Mouse (Mus musculus): ENCODE measurements around the gene Spg7. TPM values are rescaled to one million over a fixed set of nuclear protein-coding genes. Genes with fewer than 3 reads are reported as not detected.

Gene Spg7
- polyA plus RNA-seq, 1 experiment from 2014 or later: 47.3 TPM

- ATAC-seq: no peak
- no peak overlapping the region for H3K4me3 ChIP-seq
- peaks cover 22% of the 10 kb centered on the region for H3K4me1 ChIP-seq
- H3K36me3 ChIP-seq (ENCODE audit: poor library complexity, severe bottlenecking): peaks cover 6% of the 10 kb centered on the region; the same call in 1 of the 2 replicates
- WGBS: 87% methylated on average over 7 of the region's 7 CpGs
- no peaks in the 10 kb centered on the region for H3K9me3 ChIP-seq (replicated peaks)
- H3K27ac ChIP-seq: no peak overlapping the region
- no peak overlapping the region for H3K9ac ChIP-seq
- H3K4me2 ChIP-seq: no peak overlapping the region
- H3K27me3 ChIP-seq: no peaks in the 10 kb centered on the region
Observed at GRCm38 (mm10) chr8:123031321-123031978, 31.3 kb upstream of the Spg7 start.

- ATAC-seq: no peak
- Histone ChIP-seq H3K27me3 (no peaks in the 10 kb centered on the region), H3K36me3 (ENCODE audit: poor library complexity, severe bottlenecking) (peaks cover 3% of the 10 kb centered on the region; the same call in 1 of the 2 replicates), H3K4me3 (no peak overlapping the region), H3K4me2 (no peak overlapping the region), H3K9me3 (replicated peaks) (no peaks in the 10 kb centered on the region), H3K4me1 (peaks cover 31% of the 10 kb centered on the region), H3K9ac (no peak overlapping the region), H3K27ac (no peak overlapping the region)
Observed at GRCm38 (mm10) chr8:123032730-123033129, 30.0 kb upstream of the Spg7 start.

DNA sequence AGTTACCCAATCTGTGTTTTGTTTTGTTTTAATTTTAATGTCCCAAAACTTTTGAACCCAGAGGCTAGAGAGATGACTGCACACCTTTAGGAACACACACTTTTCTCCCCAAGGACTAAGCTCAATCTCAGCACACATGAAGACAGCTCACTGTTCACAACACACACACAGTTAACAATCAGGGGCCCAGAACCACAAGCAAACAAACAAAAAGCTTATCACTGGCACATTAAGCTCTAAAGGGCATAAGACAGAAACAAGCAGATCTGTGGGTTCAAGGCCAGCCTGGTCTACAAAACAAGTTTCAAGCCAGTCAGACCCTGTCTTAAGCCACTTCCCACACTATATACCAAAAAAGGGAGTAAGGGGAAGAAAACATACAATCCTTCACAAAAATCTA lies 29.3 kb upstream of the Spg7 start:
- Histone ChIP-seq H3K4me3 (no peak overlapping the region), H3K4me2 (no peak overlapping the region), H3K27me3 (no peaks in the 10 kb centered on the region), H3K4me1 (peaks cover 34% of the 10 kb centered on the region), H3K36me3 (ENCODE audit: poor library complexity, severe bottlenecking) (no peaks in the 10 kb centered on the region), H3K9me3 (replicated peaks) (no peaks in the 10 kb centered on the region), H3K9ac (no peak overlapping the region), H3K27ac (no peak overlapping the region)
- no peak for ATAC-seq

- H3K9ac ChIP-seq: no peak overlapping the region
- no peaks in the 10 kb centered on the region for H3K27me3 ChIP-seq
- H3K9me3 ChIP-seq (replicated peaks): no peaks in the 10 kb centered on the region
- H3K4me3 ChIP-seq: no peak overlapping the region
- H3K4me2 ChIP-seq: no peak overlapping the region
- H3K36me3 ChIP-seq (ENCODE audit: poor library complexity, severe bottlenecking): no peaks in the 10 kb centered on the region
- no peak overlapping the region for H3K27ac ChIP-seq
- WGBS: 91% methylated on average over 6 of the region's 6 CpGs
- no peak for ATAC-seq
- H3K4me1 ChIP-seq: peaks cover 40% of the 10 kb centered on the region
Observed at GRCm38 (mm10) chr8:123034171-123034570, 28.6 kb upstream of the Spg7 start.

- H3K27me3 ChIP-seq: no peaks in the 10 kb centered on the region
- no peak overlapping the region for H3K4me3 ChIP-seq
- H3K9ac ChIP-seq: no peak overlapping the region
- no peaks in the 10 kb centered on the region for H3K36me3 ChIP-seq (ENCODE audit: poor library complexity, severe bottlenecking)
- no peak overlapping the region for H3K27ac ChIP-seq
- no peaks in the 10 kb centered on the region for H3K9me3 ChIP-seq (replicated peaks)
- 64% methylated on average over 3 of the region's 3 CpGs for WGBS
- H3K4me2 ChIP-seq: no peak overlapping the region
- peaks cover 57% of the 10 kb centered on the region for H3K4me1 ChIP-seq
- ATAC-seq: no peak
Observed at GRCm38 (mm10) chr8:123036956-123037355, 25.8 kb upstream of the Spg7 start.

- Histone ChIP-seq H3K27ac (no peak overlapping the region), H3K4me3 (no peak overlapping the region), H3K9me3 (replicated peaks) (no peaks in the 10 kb centered on the region), H3K4me2 (no peak overlapping the region), H3K27me3 (no peaks in the 10 kb centered on the region), H3K36me3 (ENCODE audit: poor library complexity, severe bottlenecking) (no peaks in the 10 kb centered on the region), H3K9ac (no peak overlapping the region), H3K4me1 (peaks cover 57% of the 10 kb centered on the region)
- ATAC-seq: no peak
- 87% methylated on average over 11 of the region's 11 CpGs for WGBS
Observed at GRCm38 (mm10) chr8:123037487-123037886, 25.3 kb upstream of the Spg7 start.

DNA sequence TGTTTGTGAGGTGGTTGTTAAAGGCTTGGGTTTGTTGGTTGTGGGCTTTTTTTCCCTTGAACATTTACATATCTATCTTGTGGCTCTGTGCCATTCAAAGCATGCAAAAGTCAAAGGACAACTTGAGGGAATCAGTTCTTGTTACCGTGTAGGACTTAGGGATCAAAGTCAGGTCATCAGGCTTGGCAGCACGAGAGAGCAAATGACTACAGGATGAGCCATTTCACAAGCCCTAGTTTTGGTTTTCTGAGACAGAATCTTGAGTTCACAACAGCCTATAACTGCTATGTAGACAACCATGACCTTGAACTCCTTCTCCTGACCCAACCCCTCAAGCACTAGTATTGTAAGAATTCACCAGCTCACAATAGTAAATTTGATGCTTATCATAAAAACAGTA lies 24.4 kb upstream of the Spg7 start:
- no peak for ATAC-seq
- Histone ChIP-seq H3K9me3 (replicated peaks) (no peaks in the 10 kb centered on the region), H3K27me3 (no peaks in the 10 kb centered on the region), H3K4me1 (peaks cover 61% of the 10 kb centered on the region), H3K4me3 (no peak overlapping the region), H3K9ac (no peak overlapping the region), H3K36me3 (ENCODE audit: poor library complexity, severe bottlenecking) (no peaks in the 10 kb centered on the region), H3K4me2 (peak overlapping the region; percentile 84), H3K27ac (0 out of 2 replicates have a peak overlapping the region, but pooled peaks have one; percentile 19)
- WGBS: 65% methylated on average over 2 of the region's 2 CpGs

DNA sequence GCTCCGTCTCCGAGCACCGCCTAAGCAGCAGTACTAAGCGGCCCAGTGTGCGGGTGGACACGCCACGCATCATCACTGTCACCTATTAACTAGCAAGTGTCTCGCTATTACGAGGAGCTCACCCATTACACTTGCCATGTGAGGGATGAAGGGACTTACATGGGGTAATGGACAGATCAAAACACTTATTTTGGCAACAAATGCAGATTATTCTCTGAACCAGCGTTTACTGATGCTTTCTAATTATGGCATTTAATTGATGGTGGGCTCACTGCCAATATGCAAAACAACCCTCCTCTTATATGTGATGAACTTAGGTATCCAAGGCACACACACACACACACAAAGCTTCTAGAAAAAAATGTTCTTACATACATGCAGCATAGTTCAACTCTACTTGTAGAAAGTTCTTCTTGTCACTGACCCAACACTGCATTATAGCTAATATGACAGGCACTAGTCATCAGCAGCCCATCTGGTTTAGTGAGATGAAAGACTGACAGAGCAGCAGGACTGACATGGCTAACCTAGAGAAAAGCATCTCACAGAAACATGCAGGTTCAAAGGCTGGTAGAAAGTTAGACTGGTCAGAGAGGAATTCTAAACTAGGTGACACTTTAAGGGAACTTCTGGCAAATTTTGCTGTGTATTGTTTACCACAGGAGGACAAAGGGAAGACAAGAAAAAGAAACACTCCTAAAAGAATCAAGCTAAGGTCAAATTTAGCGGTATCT lies 23.2 kb upstream of the Spg7 start:
- peak overlapping the region; percentile 98 for H3K4me3 ChIP-seq
- H3K9me3 ChIP-seq (replicated peaks): no peaks in the 10 kb centered on the region
- peak overlapping the region; percentile 84 for H3K4me2 ChIP-seq
- H3K27ac ChIP-seq: peak overlapping the region; percentile 94
- peak overlapping the region; percentile 99; the same call in 1 of the 2 replicates for H3K9ac ChIP-seq
- peaks cover 60% of the 10 kb centered on the region for H3K4me1 ChIP-seq
- ATAC-seq: no peak
- 14% methylated on average over 11 of the region's 11 CpGs for WGBS
- 0 out of 2 replicates have a peak, but pooled peaks cover 3% of the 10 kb centered on the region for H3K36me3 ChIP-seq (ENCODE audit: poor library complexity, severe bottlenecking)
- no peaks in the 10 kb centered on the region for H3K27me3 ChIP-seq

GRCm38 (mm10) chr8:123040110-123040650 lies 22.6 kb upstream of the Spg7 start:
- Histone ChIP-seq H3K9me3 (replicated peaks) (no peaks in the 10 kb centered on the region), H3K27me3 (no peaks in the 10 kb centered on the region), H3K9ac (peak overlapping the region; percentile 99), H3K4me1 (peaks cover 56% of the 10 kb centered on the region), H3K4me2 (peak overlapping the region; percentile 84), H3K36me3 (ENCODE audit: poor library complexity, severe bottlenecking) (0 out of 2 replicates have a peak, but pooled peaks cover 3% of the 10 kb centered on the region), H3K27ac (peak overlapping the region; percentile 94), H3K4me3 (peak overlapping the region; percentile 98)
- 5% methylated on average over 4 of the region's 4 CpGs for WGBS
- no peak for ATAC-seq

- Histone ChIP-seq H3K9me3 (replicated peaks) (no peaks in the 10 kb centered on the region), H3K9ac (peak overlapping the region; percentile 99), H3K36me3 (ENCODE audit: poor library complexity, severe bottlenecking) (0 out of 2 replicates have a peak, but pooled peaks cover 3% of the 10 kb centered on the region), H3K27ac (peak overlapping the region; percentile 94), H3K4me1 (peaks cover 50% of the 10 kb centered on the region), H3K27me3 (no peaks in the 10 kb centered on the region), H3K4me3 (peak overlapping the region; percentile 98), H3K4me2 (peak overlapping the region; percentile 84)
- ATAC-seq: no peak
- under 1% methylated on average over 63 of the region's 71 CpGs for WGBS
Observed at GRCm38 (mm10) chr8:123041008-123041773, 21.6 kb upstream of the Spg7 start.

- H3K27me3 ChIP-seq: no peaks in the 10 kb centered on the region
- H3K4me2 ChIP-seq: peak overlapping the region; percentile 84
- no peaks in the 10 kb centered on the region for H3K9me3 ChIP-seq (replicated peaks)
- peak overlapping the region; percentile 98 for H3K4me3 ChIP-seq
- 0 out of 2 replicates have a peak, but pooled peaks cover 3% of the 10 kb centered on the region for H3K36me3 ChIP-seq (ENCODE audit: poor library complexity, severe bottlenecking)
- ATAC-seq: no peak
- H3K4me1 ChIP-seq: peaks cover 50% of the 10 kb centered on the region
- 1% methylated on average over 31 of the region's 60 CpGs for WGBS
- peak overlapping the region; percentile 94 for H3K27ac ChIP-seq
- peak overlapping the region; percentile 99 for H3K9ac ChIP-seq
Observed at GRCm38 (mm10) chr8:123041774-123042105, 21.0 kb upstream of the Spg7 start.

Data from forebrain, embryonic 13.5 days (tissue).